Mouse (Mus musculus): ENCODE results near the gene Adcy9. TPM values are rescaled to one million over a fixed set of nuclear protein-coding genes. Genes with fewer than 3 reads are reported as not detected.

Gene Adcy9
- polyA plus RNA-seq, 1 experiment: 10.4 TPM

- 1% methylated on average over 85 of the region's 85 CpGs for WGBS
- Histone ChIP-seq H3K27me3 (ENCODE audit: control insufficient read depth, insufficient read depth, low read length) (no peaks in the 10 kb centered on the region), H3K4me3 (ENCODE audit: low read depth, low read length) (peak overlapping the region; percentile 82), H3K27ac (ENCODE audit: insufficient read depth, low read depth, low read length) (peak overlapping the region; percentile 60), H3K36me3 (ENCODE audit: control insufficient read depth, insufficient read depth, low read length) (no peaks in the 10 kb centered on the region), H3K4me1 (ENCODE audit: control insufficient read depth, insufficient read depth, insufficient read length, low read length) (peaks cover 25% of the 10 kb centered on the region)
- TF ChIP-seq CTCF (IDR thresholded peaks at IDR 0.05; ENCODE audit: extremely low read depth, insufficient read length, insufficient replicate concordance, low read depth, low read length): no peak; the same call in 1 of the 2 replicates
- TF ChIP-seq POLR2A (IDR thresholded peaks at IDR 0.05; ENCODE audit: low read depth, low read length): no peak
These were observed 576 bp downstream of the Adcy9 start for GRCm38 (mm10) chr16:4419546-4420297.

- no peak for TF ChIP-seq CTCF (IDR thresholded peaks at IDR 0.05; ENCODE audit: extremely low read depth, insufficient read length, insufficient replicate concordance, low read depth, low read length)
- no peak for TF ChIP-seq POLR2A (IDR thresholded peaks at IDR 0.05; ENCODE audit: low read depth, low read length)
- Histone ChIP-seq H3K27ac (ENCODE audit: insufficient read depth, low read depth, low read length) (0 out of 2 replicates have a peak overlapping the region, but pooled peaks have one; percentile 60), H3K4me1 (ENCODE audit: control insufficient read depth, insufficient read depth, insufficient read length, low read length) (peaks cover 29% of the 10 kb centered on the region), H3K4me3 (ENCODE audit: low read depth, low read length) (peak overlapping the region; percentile 82), H3K27me3 (ENCODE audit: control insufficient read depth, insufficient read depth, low read length) (no peaks in the 10 kb centered on the region), H3K36me3 (ENCODE audit: control insufficient read depth, insufficient read depth, low read length) (0 out of 2 replicates have a peak, but pooled peaks cover under 1% of the 10 kb centered on the region)
- 46% methylated on average over 32 of the region's 32 CpGs for WGBS
These were observed 1.3 kb downstream of the Adcy9 start for GRCm38 (mm10) chr16:4418776-4419545.

DNA sequence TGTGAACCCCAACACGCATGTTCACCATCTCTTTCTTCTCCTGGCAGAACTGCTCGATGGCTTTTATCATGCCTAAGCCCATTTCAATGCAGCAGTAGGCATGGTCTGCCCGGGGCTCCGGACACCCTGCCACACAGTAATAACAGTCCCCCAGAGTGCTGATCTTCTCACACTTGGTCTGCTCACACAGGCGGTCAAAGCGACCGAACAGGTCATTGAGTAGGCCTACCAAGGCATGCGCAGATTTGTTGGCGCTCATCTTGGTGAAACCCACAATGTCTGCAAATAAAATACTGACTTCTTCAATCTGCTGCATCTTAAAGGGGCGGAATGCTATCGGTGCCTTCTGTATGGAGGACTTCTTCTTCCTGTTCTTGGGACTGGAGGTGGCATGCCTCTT lies 2.2 kb downstream of the Adcy9 start:
- Histone ChIP-seq H3K27ac (ENCODE audit: insufficient read depth, low read depth, low read length) (no peak overlapping the region), H3K4me3 (ENCODE audit: low read depth, low read length) (peak overlapping the region; percentile 82), H3K36me3 (ENCODE audit: control insufficient read depth, insufficient read depth, low read length) (0 out of 2 replicates have a peak, but pooled peaks cover 4% of the 10 kb centered on the region), H3K27me3 (ENCODE audit: control insufficient read depth, insufficient read depth, low read length) (no peaks in the 10 kb centered on the region), H3K4me1 (ENCODE audit: control insufficient read depth, insufficient read depth, insufficient read length, low read length) (peaks cover 32% of the 10 kb centered on the region)
- 90% methylated on average over 11 of the region's 11 CpGs for WGBS
- TF ChIP-seq CTCF (IDR thresholded peaks at IDR 0.05; ENCODE audit: extremely low read depth, insufficient read length, insufficient replicate concordance, low read depth, low read length): no peak
- TF ChIP-seq POLR2A (IDR thresholded peaks at IDR 0.05; ENCODE audit: low read depth, low read length): no peak

DNA sequence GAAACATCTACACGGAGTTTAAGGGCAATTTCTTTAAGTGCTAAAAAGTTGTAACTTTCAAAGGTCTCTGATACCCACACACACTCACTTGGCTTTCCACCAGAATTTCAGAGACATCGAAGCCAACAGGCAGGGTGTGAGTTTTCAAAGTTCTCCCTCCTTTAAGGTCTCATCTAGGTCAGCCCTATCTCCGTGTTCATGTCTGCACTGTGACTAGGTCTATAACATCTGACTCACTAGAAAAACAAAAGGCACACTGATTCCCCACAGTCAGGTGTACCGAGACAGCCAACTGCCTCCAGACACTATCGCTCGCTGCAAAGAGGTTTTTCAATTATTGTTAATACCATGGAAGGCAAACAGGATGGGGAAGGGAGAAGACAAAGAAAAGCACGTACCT lies 2.8 kb downstream of the Adcy9 start:
- Histone ChIP-seq H3K4me1 (ENCODE audit: control insufficient read depth, insufficient read depth, insufficient read length, low read length) (peaks cover 32% of the 10 kb centered on the region), H3K36me3 (ENCODE audit: control insufficient read depth, insufficient read depth, low read length) (peaks cover 7% of the 10 kb centered on the region), H3K4me3 (ENCODE audit: low read depth, low read length) (peak overlapping the region; percentile 33), H3K27me3 (ENCODE audit: control insufficient read depth, insufficient read depth, low read length) (no peaks in the 10 kb centered on the region), H3K27ac (ENCODE audit: insufficient read depth, low read depth, low read length) (0 out of 2 replicates have a peak overlapping the region, but pooled peaks have one; percentile 1)
- TF ChIP-seq CTCF (IDR thresholded peaks at IDR 0.05; ENCODE audit: extremely low read depth, insufficient read length, insufficient replicate concordance, low read depth, low read length) (no peak), POLR2A (IDR thresholded peaks at IDR 0.05; ENCODE audit: low read depth, low read length) (no peak)
- WGBS: 29% methylated on average over 7 of the region's 7 CpGs

- Histone ChIP-seq H3K27ac (ENCODE audit: insufficient read depth, low read depth, low read length) (no peak overlapping the region), H3K36me3 (ENCODE audit: control insufficient read depth, insufficient read depth, low read length) (peaks cover 15% of the 10 kb centered on the region), H3K4me3 (ENCODE audit: low read depth, low read length) (no peak overlapping the region), H3K4me1 (ENCODE audit: control insufficient read depth, insufficient read depth, insufficient read length, low read length) (peaks cover 32% of the 10 kb centered on the region), H3K27me3 (ENCODE audit: control insufficient read depth, insufficient read depth, low read length) (no peaks in the 10 kb centered on the region)
- 69% methylated on average over 8 of the region's 8 CpGs for WGBS
- no peak for TF ChIP-seq CTCF (IDR thresholded peaks at IDR 0.05; ENCODE audit: extremely low read depth, insufficient read length, insufficient replicate concordance, low read depth, low read length)
- TF ChIP-seq POLR2A (IDR thresholded peaks at IDR 0.05; ENCODE audit: low read depth, low read length): no peak
These were observed 5.3 kb downstream of the Adcy9 start for GRCm38 (mm10) chr16:4414881-4415585.

- peaks cover 30% of the 10 kb centered on the region for H3K4me1 ChIP-seq (ENCODE audit: control insufficient read depth, insufficient read depth, insufficient read length, low read length)
- WGBS: 58% methylated on average over 9 of the region's 9 CpGs
- no peak overlapping the region for H3K4me3 ChIP-seq (ENCODE audit: low read depth, low read length)
- H3K36me3 ChIP-seq (ENCODE audit: control insufficient read depth, insufficient read depth, low read length): peaks cover 15% of the 10 kb centered on the region
- no peak overlapping the region for H3K27ac ChIP-seq (ENCODE audit: insufficient read depth, low read depth, low read length)
- no peak for TF ChIP-seq CTCF (IDR thresholded peaks at IDR 0.05; ENCODE audit: extremely low read depth, insufficient read length, insufficient replicate concordance, low read depth, low read length)
- TF ChIP-seq POLR2A (IDR thresholded peaks at IDR 0.05; ENCODE audit: low read depth, low read length): no peak
- H3K27me3 ChIP-seq (ENCODE audit: control insufficient read depth, insufficient read depth, low read length): no peaks in the 10 kb centered on the region
These were observed 6.1 kb downstream of the Adcy9 start for GRCm38 (mm10) chr16:4413988-4414880.

All from small intestine, adult 2 months (tissue).